8 mouse cellular contexts compared by ENCODE assay signal in genomic region chr2:152048003-152048980, GRCm38 (mm10). TPM values are rescaled to one million over a fixed set of nuclear protein-coding genes. Genes with fewer than 3 reads are reported as not detected.
DNase-seq lines count a peak whose midpoint lies in the region; ATAC-seq lines count a peak whose summit lies in the region.

No protein-coding gene starts in this region.

- H3K27ac ChIP-seq in intestine, embryonic 15.5 days, result no peak overlapping the region
- H3K27ac ChIP-seq in neural tube, embryonic 12.5 days, result peak overlapping the region; percentile 90

- peaks cover 39% of the 10 kb centered on the region for H3K4me1 ChIP-seq in megakaryocyte, embryonic 14.5 days
- peaks cover 13% of the 10 kb centered on the region for H3K4me1 ChIP-seq in intestine, embryonic 15.5 days (replicated peaks)
- peaks cover 63% of the 10 kb centered on the region for H3K4me1 ChIP-seq in neural tube, embryonic 12.5 days

- intact Hi-C loops in left cerebral cortex, postnatal 14 days (cut with DNase I), result no loop called here

- H3K27me3 ChIP-seq in megakaryocyte, embryonic 14.5 days (replicated peaks), result peaks cover 93% of the 10 kb centered on the region
- H3K27me3 ChIP-seq in intestine, embryonic 15.5 days (replicated peaks), result peaks cover 52% of the 10 kb centered on the region
- H3K27me3 ChIP-seq in neural tube, embryonic 12.5 days (replicated peaks), result peaks cover 25% of the 10 kb centered on the region

- DNase-seq in adrenal gland, postnatal 14 days, result peak; percentile 21
- no peak for DNase-seq in adrenal gland, adult 8-10 months
- no peak for DNase-seq in ovary, adult 18-20 months (ENCODE audit: low spot score)
- no peak for DNase-seq in left cerebral cortex, postnatal 14 days (ENCODE audit: low spot score in 2 of 2)

- H3K4me3 ChIP-seq in megakaryocyte, embryonic 14.5 days (replicated peaks), result peak overlapping the region; percentile 87
- H3K4me3 ChIP-seq in intestine, embryonic 15.5 days (replicated peaks), result peak overlapping the region; percentile 46
- peak overlapping the region; percentile 33 for H3K4me3 ChIP-seq in neural tube, embryonic 12.5 days

- H3K9ac ChIP-seq in intestine, embryonic 15.5 days, result peak overlapping the region; percentile 44
- H3K9ac ChIP-seq in neural tube, embryonic 12.5 days, result peak overlapping the region; percentile 72

- peak overlapping the region; percentile 98 for H3K4me2 ChIP-seq in intestine, embryonic 15.5 days (replicated peaks)
- H3K4me2 ChIP-seq in neural tube, embryonic 12.5 days (replicated peaks), result peak overlapping the region; percentile 83

- H3K36me3 ChIP-seq in megakaryocyte, embryonic 14.5 days (replicated peaks; ENCODE audit: low read length), result no peaks in the 10 kb centered on the region
- H3K36me3 ChIP-seq in intestine, embryonic 15.5 days, result no peaks in the 10 kb centered on the region
- H3K36me3 ChIP-seq in neural tube, embryonic 12.5 days, result no peaks in the 10 kb centered on the region

- H3K9me3 ChIP-seq in megakaryocyte, embryonic 14.5 days, result peaks cover 9% of the 10 kb centered on the region
- H3K9me3 ChIP-seq in intestine, embryonic 15.5 days, result no peaks in the 10 kb centered on the region
- H3K9me3 ChIP-seq in neural tube, embryonic 12.5 days, result no peaks in the 10 kb centered on the region

- under 1% methylated on average over 80 of the region's 82 CpGs for WGBS in intestine, embryonic 15.5 days
- WGBS in neural tube, embryonic 12.5 days, result 1% methylated on average over 82 of the region's 82 CpGs

- ATAC-seq in megakaryocyte, adult 5-6 weeks (ENCODE audit: poor library complexity, severe bottlenecking), result no peak
- ATAC-seq in intestine, embryonic 15.5 days, result peak; percentile 58
- ATAC-seq in neural tube, embryonic 12.5 days (ENCODE audit: low FRiP score, low read depth), result peak; percentile 57

RNA-seq across cellular contexts. Expression of gene Scrt2, which starts 33.0 kb away (rescaled TPM):
- 0.30 and 0.33 TPM in 2 replicates for total RNA-seq in adrenal gland, postnatal 14 days (2021)
- total RNA-seq in adrenal gland, adult 8-10 months (2022), result under 1 TPM; 0.23 to 0.30 (median 0.26) TPM
- polyA plus RNA-seq in megakaryocyte, embryonic 14.5 days (2012; ENCODE audit: insufficient read depth, low replicate concordance), result not detected in 2 replicates
- total RNA-seq in megakaryocyte, adult 5-6 weeks (2015), result not detected in 2 replicates
- total RNA-seq in megakaryocyte, adult 5-6 weeks (2017), result not detected in 2 replicates
- polyA plus RNA-seq in intestine, embryonic 15.5 days (2015; fragmentation: Nextera tagmentation; extraction: Ambion mirVana), result 0.04 and 0.06 TPM in 2 replicates
- 34.5 and 35.4 TPM in 2 replicates for polyA plus RNA-seq in neural tube, embryonic 12.5 days (2016; fragmentation: Nextera tagmentation; extraction: Ambion mirVana)
- total RNA-seq in left cerebral cortex, postnatal 14 days (2021), result 1 to 10 TPM; 9.0 to 9.1 TPM

RNA-seq across cellular contexts. Expression of gene Slc52a3, which starts 52.0 kb away (rescaled TPM):
- 1.6 and 2.4 TPM in 2 replicates for total RNA-seq in adrenal gland, postnatal 14 days (2021)
- total RNA-seq in adrenal gland, adult 8-10 months (2022), result 1 to 10 TPM; 1.8 to 4.4 (median 3.3) TPM
- 0.27 and 1.5 TPM in 2 replicates for polyA plus RNA-seq in megakaryocyte, embryonic 14.5 days (2012; ENCODE audit: insufficient read depth, low replicate concordance)
- 1.0 and 1.4 TPM in 2 replicates for total RNA-seq in megakaryocyte, adult 5-6 weeks (2015)
- total RNA-seq in megakaryocyte, adult 5-6 weeks (2017), result 0.07 and 0.53 TPM in 2 replicates
- 3.9 and 5.4 TPM in 2 replicates for polyA plus RNA-seq in intestine, embryonic 15.5 days (2015; fragmentation: Nextera tagmentation; extraction: Ambion mirVana)
- polyA plus RNA-seq in neural tube, embryonic 12.5 days (2016; fragmentation: Nextera tagmentation; extraction: Ambion mirVana), result 1.1 and 1.3 TPM in 2 replicates
- total RNA-seq in left cerebral cortex, postnatal 14 days (2021), result 1 to 10 TPM; 3.8 to 3.9 TPM

RNA-seq across cellular contexts. Expression of gene Srxn1, which starts 57.0 kb away (rescaled TPM):
- total RNA-seq in adrenal gland, postnatal 14 days (2021), result 267 and 289 TPM in 2 replicates
- total RNA-seq in adrenal gland, adult 8-10 months (2022), result 100 to 1,000 TPM; 134 to 367 (median 207) TPM
- 30.6 and 45.4 TPM in 2 replicates for polyA plus RNA-seq in megakaryocyte, embryonic 14.5 days (2012; ENCODE audit: insufficient read depth, low replicate concordance)
- total RNA-seq in megakaryocyte, adult 5-6 weeks (2015), result 0.96 and 1.9 TPM in 2 replicates
- total RNA-seq in megakaryocyte, adult 5-6 weeks (2017), result 2.0 and 2.5 TPM in 2 replicates
- polyA plus RNA-seq in intestine, embryonic 15.5 days (2015; fragmentation: Nextera tagmentation; extraction: Ambion mirVana), result 21.7 and 23.5 TPM in 2 replicates
- polyA plus RNA-seq in neural tube, embryonic 12.5 days (2016; fragmentation: Nextera tagmentation; extraction: Ambion mirVana), result 19.5 and 20.2 TPM in 2 replicates
- 10 to 100 TPM; 58.4 to 62.4 TPM for total RNA-seq in left cerebral cortex, postnatal 14 days (2021)

Comparison
In these comparisons a context has a peak if more than half of its experiments do, and no peak if none do; other contexts are left out.
1. H3K4me3 ChIP-seq: peak in every context shown above with its lines; median percentile 87 in megakaryocyte, embryonic 14.5 days; 46 in intestine, embryonic 15.5 days; 33 in neural tube, embryonic 12.5 days.
2. RNA of gene Srxn1, which starts 57.0 kb away (total RNA-seq): 267 to 289 TPM in adrenal gland, postnatal 14 days, 134 to 367 TPM in adrenal gland, adult 8-10 months and 58.4 to 62.4 TPM in left cerebral cortex, postnatal 14 days; 0.96 to 2.5 TPM in megakaryocyte, adult 5-6 weeks; every median in the first group is over 10 times any median in the second.